Mouse (Mus musculus): Measurements from ENCODE around the gene Mapk8ip3.
"Not testable (repeated sequence)": the region's sequence is repeated elsewhere in the genome, so short reads cannot be mapped to it uniquely, and the experiment has no call there.

DNA sequence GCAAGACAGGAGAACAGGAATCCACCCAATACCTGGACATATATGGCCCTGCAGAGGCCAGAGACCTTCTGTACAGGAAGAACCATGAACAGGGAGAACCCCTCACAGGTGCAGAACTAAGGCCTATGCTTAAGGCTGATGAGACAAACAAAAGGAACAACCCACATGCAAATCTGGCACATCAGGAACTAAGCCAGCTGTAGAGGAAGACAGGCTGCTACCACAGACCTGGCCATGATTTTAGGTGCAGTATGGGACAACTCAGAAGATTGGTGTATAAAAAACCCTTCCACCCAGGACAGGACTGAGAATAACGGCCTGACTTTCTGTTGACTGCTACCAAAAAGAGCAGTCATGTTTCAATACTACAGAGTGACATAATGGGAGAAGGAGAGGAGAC lies 6.8 kb upstream of the Mapk8ip3 start:
- not testable (repeated sequence) for TF ChIP-seq CTCF (IDR thresholded peaks at IDR 0.05; ENCODE audit: extremely low read depth, insufficient read length, insufficient replicate concordance, low read depth, low read length); POLR2A (IDR thresholded peaks at IDR 0.05; ENCODE audit: low read depth, low read length)

Measured in small intestine, adult 2 months (tissue).